In the genomic region with DNA sequence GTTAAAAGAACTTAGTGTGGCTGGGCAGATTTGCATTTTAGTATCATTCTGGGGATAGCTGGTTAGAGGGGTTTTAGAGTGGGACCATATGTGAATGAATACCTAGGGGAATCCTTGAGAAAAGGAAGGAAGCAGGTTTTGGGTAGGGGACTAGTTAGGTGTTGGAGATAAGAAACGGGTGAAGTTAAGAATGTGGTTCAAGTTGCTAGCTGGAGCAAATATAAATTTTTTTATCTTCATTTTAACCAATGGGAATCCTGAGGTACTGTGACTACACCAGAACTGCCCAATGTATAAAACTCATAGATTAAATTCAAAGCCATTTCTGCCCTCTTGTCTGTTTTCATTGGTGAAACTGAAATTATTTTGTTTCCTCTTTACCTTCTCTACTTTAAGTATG, we compare ENCODE assay signal across 19 mouse cellular contexts. TPM values are rescaled to one million over a fixed set of nuclear protein-coding genes. Genes with fewer than 3 reads are reported as not detected.
DNase-seq lines count a peak whose midpoint lies in the region; ATAC-seq and TF ChIP-seq lines count a peak whose summit lies in the region.
"Had no signal": no experiment of that assay in that cellular context is flagged by ENCODE, and none has a peak within 500 bp of the region (broad histone marks: within the 10 kb centered on the region; RNA-seq: fewer than 3 reads in every experiment).

No protein-coding gene starts in this region.

- H3K9ac ChIP-seq in heart, embryonic 11.5 days (ENCODE audit: low read depth, low read length), result no peak overlapping the region
- peak overlapping the region; percentile 98 for H3K9ac ChIP-seq in liver, embryonic 14.5 days (replicated peaks)
- H3K9ac ChIP-seq in midbrain, embryonic 16.5 days (ENCODE audit: low read depth, low read length), result no peak overlapping the region
- H3K9ac ChIP-seq: forebrain, embryonic 13.5 days; midbrain, embryonic 15.5 days had no signal

- H3K9me3 ChIP-seq in heart, embryonic 11.5 days (replicated peaks; ENCODE audit: control insufficient read depth, low read length), result no peaks in the 10 kb centered on the region
- H3K9me3 ChIP-seq in liver, embryonic 14.5 days (ENCODE audit: control insufficient read depth, low read length), result no peaks in the 10 kb centered on the region
- no peaks in the 10 kb centered on the region for H3K9me3 ChIP-seq in midbrain, embryonic 16.5 days (replicated peaks; ENCODE audit: control insufficient read depth, low read length, poor library complexity, severe bottlenecking)
- H3K9me3 ChIP-seq: embryonic facial prominence, embryonic 10.5 days; forebrain, embryonic 13.5 days; megakaryocyte, embryonic 14.5 days; midbrain, embryonic 15.5 days had no signal

- H3K27ac ChIP-seq in heart, embryonic 11.5 days (ENCODE audit: low read depth, low read length), result no peak overlapping the region
- peak overlapping the region; percentile 80 for H3K27ac ChIP-seq in liver, embryonic 14.5 days
- no peak overlapping the region for H3K27ac ChIP-seq in midbrain, embryonic 16.5 days (ENCODE audit: low read length)
- H3K27ac ChIP-seq in kidney, adult 2 months (ENCODE audit: insufficient read depth, low read depth, low read length), result no peak overlapping the region
- H3K27ac ChIP-seq: embryonic facial prominence, embryonic 10.5 days; forebrain, embryonic 13.5 days; kidney, postnatal 0 days; midbrain, embryonic 15.5 days had no signal

- no peak for TF ChIP-seq POLR2A in kidney, adult 2 months (IDR thresholded peaks at IDR 0.05; ENCODE audit: low read depth, low read length)

- no peaks in the 10 kb centered on the region for H3K27me3 ChIP-seq in heart, embryonic 11.5 days (ENCODE audit: control insufficient read depth, insufficient read depth, low read length)
- H3K27me3 ChIP-seq in liver, embryonic 14.5 days (ENCODE audit: control insufficient read depth, insufficient read depth, low read length), result no peaks in the 10 kb centered on the region
- H3K27me3 ChIP-seq in midbrain, embryonic 16.5 days (ENCODE audit: control insufficient read depth, insufficient read depth, low read depth, low read length), result no peaks in the 10 kb centered on the region
- no peaks in the 10 kb centered on the region for H3K27me3 ChIP-seq in kidney, adult 2 months (replicated peaks; ENCODE audit: control insufficient read depth, insufficient read depth, low read length)
- H3K27me3 ChIP-seq: forebrain, embryonic 13.5 days; megakaryocyte, embryonic 14.5 days; midbrain, embryonic 15.5 days had no signal

- TF ChIP-seq CTCF in liver, embryonic 14.5 days (IDR thresholded peaks at IDR 0.05; ENCODE audit: low read depth), result no peak
- TF ChIP-seq CTCF in kidney, adult 2 months (conservative IDR thresholded peaks at IDR 0.05; ENCODE audit: insufficient read depth, insufficient read length, low read depth, low read length), result no peak

- no peak overlapping the region for H3K4me3 ChIP-seq in heart, embryonic 11.5 days (ENCODE audit: low read depth, low read length)
- H3K4me3 ChIP-seq in liver, embryonic 14.5 days (ENCODE audit: insufficient read depth in 1 of 2, low read depth in 2 of 2, low read length in 2 of 2), result peak overlapping the region in 1 of 2 experiments; percentile 76; a peak in 3 of 4 replicates
- no peak overlapping the region for H3K4me3 ChIP-seq in midbrain, embryonic 16.5 days (ENCODE audit: low read depth, low read length)
- H3K4me3 ChIP-seq in kidney, adult 2 months (ENCODE audit: insufficient read depth, low read depth, low read length), result no peak overlapping the region
- H3K4me3 ChIP-seq: embryonic facial prominence, embryonic 10.5 days; forebrain, embryonic 13.5 days; megakaryocyte, embryonic 14.5 days; midbrain, embryonic 15.5 days had no signal

- DNase-seq in heart, adult 8-10 months (ENCODE audit: low spot score), result no peak
- peak; percentile 31 for DNase-seq in 3T3-L1 (ENCODE audit: low read depth, low spot score)
- peak; percentile 70 for DNase-seq in MEL-GATA-1-ER (ENCODE audit: extremely low read depth, low read depth)
- no peak for DNase-seq in liver, embryonic 14.5 days (ENCODE audit: low read depth in 3 of 3, low spot score in 3 of 3)
- no peak for DNase-seq in kidney, adult 2 months
- DNase-seq: adrenal gland, postnatal 25 days; cerebellum, adult 2 months; lung, adult 2 months; thymus, postnatal 14 days had no signal

- peak overlapping the region; percentile 89 for H3K4me2 ChIP-seq in heart, embryonic 11.5 days
- H3K4me2 ChIP-seq in liver, embryonic 14.5 days (ENCODE audit: low read depth), result peak overlapping the region; percentile 82
- H3K4me2 ChIP-seq in midbrain, embryonic 16.5 days (ENCODE audit: low read length), result no peak overlapping the region
- H3K4me2 ChIP-seq: forebrain, embryonic 13.5 days; midbrain, embryonic 15.5 days had no signal

- 63% methylated on average over 1 of the region's 1 CpGs for WGBS in heart, embryonic 11.5 days (ENCODE audit: insufficient replicate concordance)
- WGBS in liver, embryonic 14.5 days (ENCODE audit: insufficient replicate concordance), result 0% methylated on average over 1 of the region's 1 CpGs
- 80% methylated on average over 1 of the region's 1 CpGs for WGBS in midbrain, embryonic 16.5 days
- 77% methylated on average over 1 of the region's 1 CpGs for WGBS in kidney, adult 2 months

- TF ChIP-seq EP300 in liver, embryonic 14.5 days (IDR thresholded peaks at IDR 0.05; ENCODE audit: low read depth), result no peak

- no peak for ATAC-seq in heart, embryonic 11.5 days (replicated peaks; ENCODE audit: insufficient number of reproducible peaks, low FRiP score, low TSS enrichment)
- no peak for ATAC-seq in liver, embryonic 14.5 days (ENCODE audit: insufficient read depth)
- no peak for ATAC-seq in midbrain, embryonic 16.5 days
- no peak for ATAC-seq in cerebellum, adult (ENCODE audit: insufficient number of reproducible peaks, low FRiP score, low TSS enrichment)
- ATAC-seq: forebrain, embryonic 13.5 days; hindbrain, embryonic 16.5 days; intestine, embryonic 16.5 days; midbrain, embryonic 15.5 days had no signal

- no peaks in the 10 kb centered on the region for H3K36me3 ChIP-seq in heart, embryonic 11.5 days (ENCODE audit: control insufficient read depth, insufficient read depth, low read length)
- peaks cover 2% of the 10 kb centered on the region; the same call in 1 of the 2 replicates for H3K36me3 ChIP-seq in liver, embryonic 14.5 days (replicated peaks; ENCODE audit: control insufficient read depth, insufficient read depth, low read depth)
- H3K36me3 ChIP-seq in midbrain, embryonic 16.5 days (ENCODE audit: control insufficient read depth, insufficient read depth, low read length), result no peaks in the 10 kb centered on the region
- no peaks in the 10 kb centered on the region for H3K36me3 ChIP-seq in kidney, adult 2 months (ENCODE audit: control insufficient read depth, insufficient read depth, low read length)
- H3K36me3 ChIP-seq: embryonic facial prominence, embryonic 10.5 days; midbrain, embryonic 15.5 days had no signal

- peaks cover 10% of the 10 kb centered on the region for H3K4me1 ChIP-seq in heart, embryonic 11.5 days (ENCODE audit: control insufficient read depth, insufficient read depth, low read length)
- H3K4me1 ChIP-seq in liver, embryonic 14.5 days (replicated peaks; ENCODE audit: control insufficient read depth in 2 of 2, insufficient read depth in 2 of 2, low read length in 1 of 2), result peaks cover 37 to 39% of the 10 kb centered on the region in 2 experiments
- H3K4me1 ChIP-seq in midbrain, embryonic 16.5 days (ENCODE audit: control insufficient read depth, insufficient read depth, low read length), result peaks cover 12% of the 10 kb centered on the region
- no peaks in the 10 kb centered on the region for H3K4me1 ChIP-seq in kidney, adult 2 months (ENCODE audit: control insufficient read depth, insufficient read depth, low read length)

RNA-seq across cellular contexts. Expression of a gene that starts 2.8 kb away (rescaled TPM):
- 76.4 and 84.3 TPM in 2 replicates for polyA plus RNA-seq in heart, embryonic 11.5 days (2014; fragmentation: Nextera tagmentation; extraction: Ambion mirVana)
- 100 to 1,000 TPM; 150 to 176 (median 163) TPM for total RNA-seq in heart, adult 8-10 months (2022)
- polyA plus RNA-seq in liver, embryonic 14.5 days (2012; rRNA removed), result 34.1 and 38.6 TPM in 2 replicates
- polyA plus RNA-seq in liver, embryonic 14.5 days (2014; fragmentation: Nextera tagmentation; extraction: Ambion mirVana), result 83.8 and 93.9 TPM in 2 replicates
- polyA plus RNA-seq in midbrain, embryonic 16.5 days (2015; fragmentation: Nextera tagmentation; extraction: Ambion mirVana), result 8.9 and 10.2 TPM in 2 replicates
- 18.3 and 23.1 TPM in 2 replicates for polyA plus RNA-seq in kidney, adult 2 months (2012; rRNA removed)

Comparison
In these comparisons a context has a peak if more than half of its experiments do, and no peak if none do; other contexts are left out.
1. DNase-seq: peak in 3T3-L1 (single experiment) and MEL-GATA-1-ER (single experiment); none in heart, adult 8-10 months (single experiment), liver, embryonic 14.5 days (0 of 3) and kidney, adult 2 months (single experiment).